13 mouse cellular contexts compared by ENCODE assay signal in genomic region chr11:44906456-44906855, GRCm38 (mm10).
DNase-seq lines count a peak whose midpoint lies in the region.
"Had no signal": no experiment of that assay in that cellular context is flagged by ENCODE, and none has a peak within 500 bp of the region (broad histone marks: within the 10 kb centered on the region; RNA-seq: fewer than 3 reads in every experiment).

No protein-coding gene starts in this region.

- peak; percentile 32 for DNase-seq in adrenal gland, postnatal 10 days
- no peak for DNase-seq in adrenal gland, adult 18-20 months (ENCODE audit: low spot score in 2 of 2)
- peak; percentile 26 for DNase-seq in kidney, adult 11 months
- no peak for DNase-seq in kidney, adult 18-20 months
- peak; percentile 72 to 81 for DNase-seq in heart, adult 9 months (ENCODE audit: low spot score in 2 of 2)
- DNase-seq in kidney, postnatal 10 days: peak; percentile 47
- DNase-seq in spleen, postnatal 4 days (ENCODE audit: low spot score in 2 of 2): no peak
- DNase-seq in layer of hippocampus, adult 9-11 months: no peak
- DNase-seq: adrenal gland, postnatal 36 days; cerebellum, postnatal 10 days; forebrain, postnatal 0 days; lung, adult 2 months; midbrain, embryonic 14.5 days had no signal

Comparison
In these comparisons a context has a peak if more than half of its experiments do, and no peak if none do; other contexts are left out.
1. DNase-seq: peak in adrenal gland, postnatal 10 days (single experiment), kidney, adult 11 months (single experiment), heart, adult 9 months (2 of 2) and kidney, postnatal 10 days (single experiment); none in adrenal gland, adult 18-20 months (0 of 2), kidney, adult 18-20 months (single experiment), spleen, postnatal 4 days (0 of 2) and layer of hippocampus, adult 9-11 months (single experiment).